ENCODE assay signal across 19 mouse cellular contexts in the genomic region with DNA sequence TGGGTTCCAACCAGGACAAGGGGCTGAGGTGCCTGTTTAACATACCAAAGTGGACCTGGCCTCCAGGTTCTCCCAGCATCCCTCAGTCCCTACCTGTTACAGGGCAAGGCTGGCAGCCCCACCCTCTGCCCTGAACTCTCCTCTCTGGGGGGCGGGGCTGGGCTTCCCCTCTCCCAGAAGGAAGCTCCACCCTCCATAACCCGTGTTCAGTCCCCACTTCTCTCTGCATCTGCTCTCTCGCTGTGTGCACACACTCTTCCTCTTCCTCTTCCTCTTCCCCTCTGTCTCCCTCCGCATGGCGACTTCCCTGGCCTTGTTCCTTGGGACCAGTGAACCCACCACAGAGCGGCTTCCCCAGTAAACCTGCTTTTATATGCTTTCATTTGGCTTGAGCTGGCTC.
DNase-seq lines count a peak whose midpoint lies in the region; ATAC-seq and TF ChIP-seq lines count a peak whose summit lies in the region.
"Had no signal": no experiment of that assay in that cellular context is flagged by ENCODE, and none has a peak within 500 bp of the region (broad histone marks: within the 10 kb centered on the region; RNA-seq: fewer than 3 reads in every experiment).

No protein-coding gene starts in this region.

- no peak for TF ChIP-seq CTCF in hindbrain, postnatal 0 days (IDR thresholded peaks at IDR 0.05; ENCODE audit: low read depth)
- TF ChIP-seq CTCF in stomach, postnatal 0 days (IDR thresholded peaks at IDR 0.05; ENCODE audit: low read depth): no peak

- no peak overlapping the region for H3K4me3 ChIP-seq in hindbrain, postnatal 0 days (ENCODE audit: low read length)
- H3K4me3 ChIP-seq in hindbrain, embryonic 13.5 days: no peak overlapping the region
- H3K4me3 ChIP-seq in stomach, embryonic 15.5 days (replicated peaks): no peak overlapping the region
- H3K4me3 ChIP-seq in stomach, postnatal 0 days (ENCODE audit: low read depth, low read length): no peak overlapping the region
- no peak overlapping the region for H3K4me3 ChIP-seq in limb, embryonic 12.5 days (replicated peaks)
- no peak overlapping the region for H3K4me3 ChIP-seq in forebrain, embryonic 13.5 days

- peaks cover 10% of the 10 kb centered on the region; the same call in 1 of the 2 replicates for H3K27me3 ChIP-seq in hindbrain, postnatal 0 days (ENCODE audit: insufficient read depth, low read length)
- H3K27me3 ChIP-seq in hindbrain, embryonic 13.5 days: peaks cover 28% of the 10 kb centered on the region; the same call in 1 of the 2 replicates
- no peaks in the 10 kb centered on the region for H3K27me3 ChIP-seq in stomach, embryonic 15.5 days (replicated peaks)
- H3K27me3 ChIP-seq in stomach, postnatal 0 days (ENCODE audit: control insufficient read depth, insufficient read depth, low read length): no peaks in the 10 kb centered on the region
- peaks cover 24% of the 10 kb centered on the region for H3K27me3 ChIP-seq in limb, embryonic 12.5 days
- H3K27me3 ChIP-seq in forebrain, embryonic 13.5 days: no peaks in the 10 kb centered on the region
- H3K27me3 ChIP-seq: Patski had no signal

- H3K36me3 ChIP-seq in hindbrain, postnatal 0 days (ENCODE audit: insufficient read depth, low read length): no peaks in the 10 kb centered on the region
- no peaks in the 10 kb centered on the region for H3K36me3 ChIP-seq in hindbrain, embryonic 13.5 days
- H3K36me3 ChIP-seq in stomach, embryonic 15.5 days: no peaks in the 10 kb centered on the region
- no peaks in the 10 kb centered on the region for H3K36me3 ChIP-seq in stomach, postnatal 0 days (ENCODE audit: control insufficient read depth, insufficient read depth, low read length)
- no peaks in the 10 kb centered on the region for H3K36me3 ChIP-seq in limb, embryonic 12.5 days
- no peaks in the 10 kb centered on the region for H3K36me3 ChIP-seq in forebrain, embryonic 13.5 days (ENCODE audit: poor library complexity, severe bottlenecking)

- no peak overlapping the region for H3K9ac ChIP-seq in hindbrain, postnatal 0 days (replicated peaks; ENCODE audit: low read length)
- no peak overlapping the region for H3K9ac ChIP-seq in hindbrain, embryonic 13.5 days
- no peak overlapping the region for H3K9ac ChIP-seq in stomach, embryonic 15.5 days
- no peak overlapping the region for H3K9ac ChIP-seq in stomach, postnatal 0 days (ENCODE audit: low read length)
- H3K9ac ChIP-seq in limb, embryonic 12.5 days (replicated peaks): no peak overlapping the region
- no peak overlapping the region for H3K9ac ChIP-seq in forebrain, embryonic 13.5 days

- TF ChIP-seq EP300 in stomach, postnatal 0 days (optimal IDR thresholded peaks at IDR 0.05): no peak

- peak; percentile 35; the same call in 1 of the 2 replicates for ATAC-seq in hindbrain, postnatal 0 days
- ATAC-seq in hindbrain, embryonic 13.5 days (ENCODE audit: low FRiP score): no peak
- ATAC-seq in stomach, embryonic 15.5 days (ENCODE audit: insufficient read depth, low FRiP score, low read depth): peak; percentile 66; the same call in 1 of the 2 replicates
- ATAC-seq in stomach, postnatal 0 days (ENCODE audit: low FRiP score, low TSS enrichment): no peak
- no peak for ATAC-seq in limb, embryonic 12.5 days (ENCODE audit: insufficient number of reproducible peaks, insufficient read depth, low FRiP score, low TSS enrichment, low read depth)
- no peak for ATAC-seq in forebrain, embryonic 13.5 days
- ATAC-seq: CD4-positive, CD25-positive, alpha-beta regulatory T cell, adult 4 months; forebrain, embryonic 16.5 days; inflammation-experienced regulatory T-cells, adult 6 months; midbrain, embryonic 16.5 days; Patski had no signal

- WGBS in hindbrain, postnatal 0 days: 38% methylated on average over 6 of the region's 6 CpGs
- WGBS in hindbrain, embryonic 13.5 days: 35% methylated on average over 6 of the region's 6 CpGs
- 15% methylated on average over 6 of the region's 6 CpGs for WGBS in stomach, embryonic 15.5 days
- 18% methylated on average over 6 of the region's 6 CpGs for WGBS in stomach, postnatal 0 days
- 27% methylated on average over 6 of the region's 6 CpGs for WGBS in limb, embryonic 12.5 days
- 34% methylated on average over 6 of the region's 6 CpGs for WGBS in forebrain, embryonic 13.5 days

- H3K4me1 ChIP-seq in hindbrain, postnatal 0 days (ENCODE audit: insufficient read depth, low read length): no peaks in the 10 kb centered on the region
- peaks cover 10% of the 10 kb centered on the region; the same call in 1 of the 2 replicates for H3K4me1 ChIP-seq in hindbrain, embryonic 13.5 days (replicated peaks)
- H3K4me1 ChIP-seq in stomach, embryonic 15.5 days: no peaks in the 10 kb centered on the region
- no peaks in the 10 kb centered on the region for H3K4me1 ChIP-seq in stomach, postnatal 0 days (replicated peaks; ENCODE audit: control insufficient read depth, insufficient read depth)
- H3K4me1 ChIP-seq in limb, embryonic 12.5 days (replicated peaks): no peaks in the 10 kb centered on the region; the same call in 1 of the 2 replicates
- peaks cover 4% of the 10 kb centered on the region; the same call in 1 of the 2 replicates for H3K4me1 ChIP-seq in forebrain, embryonic 13.5 days

- DNase-seq in hindbrain, postnatal 0 days (ENCODE audit: low spot score): no peak
- no peak for DNase-seq in stomach, postnatal 0 days (ENCODE audit: low spot score)
- no peak for DNase-seq in ovary, adult 18-20 months (ENCODE audit: low spot score)
- DNase-seq: adrenal gland, adult 2 months; cerebellum, adult 2 months; embryo, embryonic 11 days; gastrocnemius, postnatal 25 days; lung, postnatal 36 days; right cerebral cortex, adult 18-20 months; thymus, adult 18-20 months had no signal

- H3K9me3 ChIP-seq in hindbrain, postnatal 0 days (ENCODE audit: low read length): no peaks in the 10 kb centered on the region
- peaks cover 3% of the 10 kb centered on the region; the same call in 1 of the 2 replicates for H3K9me3 ChIP-seq in hindbrain, embryonic 13.5 days
- no peaks in the 10 kb centered on the region for H3K9me3 ChIP-seq in stomach, embryonic 15.5 days
- H3K9me3 ChIP-seq in stomach, postnatal 0 days (ENCODE audit: control insufficient read depth, low read length): no peaks in the 10 kb centered on the region
- H3K9me3 ChIP-seq in limb, embryonic 12.5 days: peaks cover 8% of the 10 kb centered on the region
- H3K9me3 ChIP-seq in forebrain, embryonic 13.5 days (replicated peaks): no peaks in the 10 kb centered on the region; the same call in none of the 2 replicates

- no peak overlapping the region for H3K27ac ChIP-seq in hindbrain, postnatal 0 days
- H3K27ac ChIP-seq in hindbrain, embryonic 13.5 days: no peak overlapping the region
- H3K27ac ChIP-seq in stomach, embryonic 15.5 days: no peak overlapping the region
- no peak overlapping the region for H3K27ac ChIP-seq in stomach, postnatal 0 days (replicated peaks)
- no peak overlapping the region for H3K27ac ChIP-seq in limb, embryonic 12.5 days
- H3K27ac ChIP-seq in forebrain, embryonic 13.5 days: no peak overlapping the region

- H3K4me2 ChIP-seq in hindbrain, postnatal 0 days (ENCODE audit: low read depth, low read length): no peak overlapping the region
- no peak overlapping the region for H3K4me2 ChIP-seq in hindbrain, embryonic 13.5 days
- H3K4me2 ChIP-seq in stomach, embryonic 15.5 days: peak overlapping the region; percentile 17
- no peak overlapping the region for H3K4me2 ChIP-seq in stomach, postnatal 0 days (replicated peaks; ENCODE audit: low read depth)
- peak overlapping the region; percentile 15; the same call in 1 of the 2 replicates for H3K4me2 ChIP-seq in limb, embryonic 12.5 days
- H3K4me2 ChIP-seq in forebrain, embryonic 13.5 days: no peak overlapping the region

Comparison
In these comparisons a context has a peak if more than half of its experiments do, and no peak if none do; other contexts are left out.
1. ATAC-seq: peak in hindbrain, postnatal 0 days (single experiment) and stomach, embryonic 15.5 days (single experiment); none in hindbrain, embryonic 13.5 days (single experiment), stomach, postnatal 0 days (single experiment), limb, embryonic 12.5 days (single experiment) and forebrain, embryonic 13.5 days (single experiment).
2. H3K4me2 ChIP-seq: peak in stomach, embryonic 15.5 days (single experiment) and limb, embryonic 12.5 days (single experiment); none in hindbrain, postnatal 0 days (single experiment), hindbrain, embryonic 13.5 days (single experiment), stomach, postnatal 0 days (single experiment) and forebrain, embryonic 13.5 days (single experiment).